Mouse (Mus musculus) lung, postnatal 4 days (tissue): Measurements from ENCODE around the gene Kcnq2.

Experiments used
- DNase-seq, 2 experiments: peaks; one replicate each; pipeline ENCODE4 v3.0.0; 2021

The Kcnq2 gene

DNA sequence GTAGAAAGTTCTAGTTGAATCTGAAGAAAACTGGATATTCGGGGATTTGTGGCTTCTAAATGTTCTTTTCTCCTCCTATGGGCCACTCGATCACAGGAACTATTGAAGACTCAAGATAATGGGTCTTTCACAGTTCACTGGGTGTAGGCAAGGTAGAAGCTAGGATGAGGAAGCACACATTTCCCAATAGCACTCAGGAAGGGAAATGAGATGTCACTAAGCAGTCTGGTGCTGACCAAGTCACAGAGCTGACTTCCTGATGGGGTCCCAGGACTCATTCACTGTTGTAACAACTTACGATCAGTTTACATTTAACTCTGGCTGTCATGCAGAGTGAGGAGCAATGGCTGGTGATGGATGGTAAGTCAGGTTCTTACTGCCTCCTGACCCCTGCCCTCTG lies 45.0 kb downstream of the Kcnq2 start:
- DNase-seq, result no peak

DNA sequence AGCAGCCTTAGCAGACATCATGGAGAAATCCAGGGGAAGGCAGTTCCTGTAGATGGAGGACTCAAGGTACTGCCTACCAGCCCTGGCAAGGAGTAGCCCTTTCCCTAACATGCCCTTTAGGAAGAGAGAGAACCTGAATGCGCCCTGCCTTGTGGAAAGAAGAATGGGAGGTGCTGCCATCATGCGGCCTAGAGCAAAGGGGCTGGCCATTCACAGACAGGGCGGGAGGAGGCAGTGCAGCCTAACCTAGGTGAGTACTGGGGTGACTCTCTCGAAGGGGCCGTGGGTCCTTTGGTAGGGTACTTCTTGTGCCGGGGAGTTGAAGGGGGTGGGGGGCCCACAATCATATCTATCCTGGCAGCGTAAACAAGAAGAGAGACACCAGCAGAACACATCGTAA lies 50.1 kb downstream of the Kcnq2 start:
- no peak for DNase-seq

DNA sequence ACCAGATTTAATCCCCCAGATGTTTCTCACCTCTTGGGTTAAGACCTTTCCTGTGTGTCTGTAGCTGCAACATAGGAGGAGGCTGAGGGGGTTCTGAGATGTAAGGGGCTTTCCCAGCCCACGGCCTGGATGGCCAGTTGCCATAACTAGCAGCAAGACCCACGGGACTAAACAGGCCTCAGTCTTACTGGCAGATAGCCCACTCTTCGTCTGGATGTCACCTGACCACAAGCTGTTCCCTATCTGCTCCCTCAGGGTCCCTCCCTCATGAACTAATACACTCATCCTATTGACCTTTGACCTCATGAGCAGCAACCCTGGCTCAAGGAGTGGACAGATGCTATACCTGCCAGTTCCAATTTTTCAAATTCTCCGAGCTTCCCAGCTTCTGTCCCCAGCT lies 51.2 kb downstream of the Kcnq2 start:
- no peak for DNase-seq

DNA sequence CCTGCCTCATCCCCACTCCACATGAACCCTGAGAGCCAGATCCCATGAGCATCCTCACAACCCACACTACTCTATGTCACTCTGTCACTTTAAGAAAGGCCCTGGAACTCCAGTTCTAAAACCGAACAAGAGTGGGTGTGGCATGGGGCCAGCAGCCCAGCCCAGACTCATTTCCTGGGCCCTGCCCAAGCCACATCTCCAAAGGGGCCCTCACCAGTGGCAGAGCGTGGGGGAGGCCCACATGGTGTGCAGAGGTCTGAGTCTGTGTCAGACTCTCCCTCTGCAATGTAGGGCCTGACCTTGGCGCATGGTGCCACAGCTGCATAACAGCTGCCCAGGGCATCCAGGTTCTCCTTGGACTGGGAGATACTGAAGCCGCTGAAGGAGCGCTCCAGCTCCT lies 54.2 kb downstream of the Kcnq2 start:
- peak; percentile 12 to 42 for DNase-seq

DNA sequence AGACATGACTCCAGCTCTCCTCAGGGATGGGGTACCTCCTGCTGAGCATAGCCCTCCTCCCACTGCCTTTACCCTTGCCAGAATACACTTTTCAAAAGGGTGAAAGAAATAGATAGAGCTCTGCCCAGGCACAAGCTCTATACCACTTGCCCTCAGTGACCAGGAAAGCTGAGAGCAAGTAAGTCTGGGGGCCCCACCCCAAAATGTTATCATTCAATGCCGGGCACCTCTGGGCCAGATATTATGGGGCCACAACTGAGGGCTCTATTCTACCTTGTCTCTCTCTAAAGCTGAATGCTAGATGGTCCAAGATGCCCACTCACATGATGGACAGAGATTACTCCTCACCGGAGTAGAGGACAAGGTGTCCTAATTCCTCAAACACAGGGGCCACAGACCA lies 55.6 kb downstream of the Kcnq2 start:
- DNase-seq, result no peak

DNA sequence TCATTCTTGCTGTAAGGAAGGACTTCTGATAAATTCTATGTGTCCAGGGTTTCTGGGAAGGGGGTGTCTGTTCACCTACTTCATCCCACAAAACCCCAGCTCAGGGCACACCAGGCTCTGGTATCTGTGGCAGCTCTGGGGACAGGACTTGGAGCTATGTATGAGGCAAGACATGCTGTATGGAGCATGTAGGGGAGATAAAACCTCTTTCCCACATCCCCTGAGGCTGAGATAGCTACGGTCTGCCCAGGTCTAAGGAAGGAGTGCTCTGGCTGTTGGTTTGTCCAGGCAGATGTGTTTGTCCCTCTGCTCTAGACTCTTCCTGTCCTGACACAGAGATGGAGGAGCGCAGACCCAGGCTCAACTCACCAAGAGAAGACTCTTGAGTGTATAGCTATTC lies 56.2 kb downstream of the Kcnq2 start:
- no peak for DNase-seq

DNA sequence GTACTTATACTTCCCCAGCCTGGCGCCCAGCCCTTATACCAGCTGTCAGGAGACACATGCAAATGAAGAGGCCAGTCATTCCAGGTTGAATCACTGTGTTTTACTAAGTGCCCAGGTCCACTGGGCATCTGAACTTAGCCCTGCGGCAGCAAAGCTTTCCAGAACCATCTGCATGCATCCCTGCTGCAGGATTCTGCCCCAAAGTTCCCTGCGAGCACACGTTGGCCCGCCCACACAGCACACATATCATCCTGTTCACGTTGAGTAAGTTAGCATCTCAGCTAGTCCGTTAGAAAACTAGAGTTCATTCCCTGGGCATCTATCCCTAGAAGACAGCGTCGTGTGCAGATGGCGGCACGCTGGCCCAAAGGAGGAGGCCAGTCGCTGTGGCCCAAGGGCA lies 59.6 kb downstream of the Kcnq2 start:
- no peak for DNase-seq

DNA sequence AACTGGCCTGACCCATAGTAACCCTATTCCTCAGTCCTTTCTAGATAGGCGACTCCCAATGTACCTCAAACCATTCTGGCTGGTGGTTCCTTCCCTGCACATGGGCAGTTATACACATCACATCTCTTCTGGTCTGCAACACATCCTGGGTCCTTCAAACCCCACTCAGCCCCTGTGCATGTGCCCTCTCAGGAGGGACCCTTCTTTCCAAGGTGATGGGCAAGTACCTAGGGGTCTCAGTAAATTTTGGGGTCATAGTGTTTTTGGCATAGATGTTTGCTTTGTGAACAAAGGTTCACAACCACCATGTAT lies 62.7 kb downstream of the Kcnq2 start:
- DNase-seq, result no peak

DNA sequence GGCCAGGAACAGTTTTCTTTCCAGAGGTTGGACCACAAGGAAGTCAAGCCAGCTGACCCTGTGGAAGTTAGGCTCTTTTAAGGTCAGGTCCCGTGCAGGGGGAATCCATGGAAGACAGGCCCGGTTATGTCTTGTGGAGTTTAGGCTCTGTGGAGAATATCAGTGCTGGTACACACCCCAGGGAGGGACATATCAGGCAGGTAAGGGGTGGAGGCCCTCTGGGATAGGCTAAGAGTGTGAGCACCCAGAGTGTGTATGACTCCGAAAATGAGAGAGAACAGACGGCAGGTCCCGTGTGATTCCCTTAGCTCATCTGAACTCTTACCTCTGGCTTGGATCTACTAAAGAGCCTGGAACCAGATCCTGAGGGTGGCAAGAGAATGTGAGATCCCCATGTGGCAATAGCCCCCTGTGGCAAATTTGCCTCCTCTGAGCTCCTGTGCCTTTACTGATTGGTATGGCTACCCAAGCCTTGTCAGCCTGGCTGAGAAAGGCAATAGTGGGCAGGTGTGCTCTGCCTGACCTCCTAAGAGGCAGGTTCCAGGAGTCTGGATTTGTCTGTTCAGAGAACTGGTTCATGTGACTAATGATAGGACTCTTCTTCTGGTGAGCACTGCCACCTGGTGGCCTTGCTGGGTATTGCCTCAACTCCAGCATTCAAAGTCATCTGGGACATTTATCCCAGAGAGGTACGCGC lies 63.2 kb downstream of the Kcnq2 start:
- DNase-seq, result peak; percentile 58 to 77

DNA sequence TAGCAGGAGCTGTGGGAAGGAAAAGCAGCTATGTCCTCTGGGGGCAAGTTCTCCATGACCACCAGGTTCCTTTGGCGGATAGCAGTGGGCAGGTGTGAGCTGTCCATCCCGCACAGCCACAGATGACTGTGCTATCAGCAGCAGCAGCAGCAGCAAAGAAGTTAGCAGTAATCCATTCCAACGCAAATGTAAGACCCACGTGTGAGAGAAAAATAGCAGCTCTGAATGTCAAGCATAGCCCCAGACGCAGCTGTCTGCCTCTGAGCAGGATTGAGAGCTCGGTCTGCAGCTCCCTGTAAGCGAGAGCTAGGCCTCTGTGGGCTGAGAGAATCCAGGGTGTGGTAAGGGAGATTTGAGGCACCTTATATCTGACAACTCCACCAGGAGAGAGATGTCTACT lies 65.0 kb downstream of the Kcnq2 start:
- no peak for DNase-seq

DNA sequence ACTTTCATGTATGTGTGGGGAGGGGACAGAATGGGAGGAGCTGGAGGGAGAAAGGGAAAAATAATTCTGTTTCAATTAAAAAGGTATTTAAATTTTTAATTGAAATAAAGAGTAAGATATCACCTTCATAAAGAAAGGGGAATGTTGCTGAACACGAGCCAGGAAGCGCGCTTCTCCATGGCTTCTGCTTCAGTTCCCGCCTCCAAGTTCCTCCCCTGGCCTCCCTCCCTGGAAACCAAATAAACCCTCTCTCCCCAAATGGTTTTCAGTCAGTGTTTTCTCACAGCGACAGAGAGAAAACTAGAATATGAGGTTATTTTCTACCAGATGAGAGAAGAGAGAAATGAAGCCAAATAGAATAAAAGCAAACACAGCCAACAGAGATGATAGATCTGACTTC lies 66.6 kb downstream of the Kcnq2 start:
- no peak for DNase-seq

DNA sequence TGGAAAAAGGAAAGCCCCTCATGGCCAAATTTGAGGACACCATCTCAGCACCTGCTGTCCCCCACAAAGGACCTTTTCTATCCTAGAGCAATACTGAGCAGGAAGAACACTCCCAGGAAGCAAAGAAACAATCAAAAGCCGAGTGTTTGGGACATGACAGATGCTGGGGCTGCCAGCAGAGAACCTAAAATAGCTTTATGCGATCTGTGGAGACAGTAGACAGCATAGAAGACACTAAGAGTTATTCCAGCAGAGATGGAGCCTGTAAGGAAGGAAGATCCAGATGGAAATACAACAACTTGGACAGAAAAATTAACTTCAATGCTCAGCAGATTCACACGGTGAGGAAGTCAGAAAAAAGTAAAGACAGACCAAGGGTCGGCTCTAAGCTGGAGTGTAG lies 69.3 kb downstream of the Kcnq2 start:
- no peak for DNase-seq

DNA sequence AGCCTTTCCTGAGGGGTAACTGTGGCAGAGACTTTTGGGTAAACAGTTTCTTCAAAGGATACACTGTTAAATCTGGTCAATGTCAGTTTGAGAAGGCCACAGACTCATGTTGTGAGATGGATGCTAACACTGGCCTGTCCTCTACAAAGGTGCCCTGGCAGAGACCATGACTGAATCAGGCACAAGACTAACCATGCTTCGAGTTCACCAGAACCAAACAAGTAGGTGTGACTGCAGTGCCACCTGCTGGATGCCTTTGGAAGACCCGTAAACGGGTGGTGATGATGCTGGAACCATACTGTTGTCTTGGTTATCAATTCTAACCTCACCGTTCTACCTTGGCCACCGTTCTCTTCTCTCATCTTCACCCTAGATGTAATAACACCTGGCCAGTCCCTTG lies 75.0 kb downstream of the Kcnq2 start:
- DNase-seq, result peak; percentile 44 to 74

DNA sequence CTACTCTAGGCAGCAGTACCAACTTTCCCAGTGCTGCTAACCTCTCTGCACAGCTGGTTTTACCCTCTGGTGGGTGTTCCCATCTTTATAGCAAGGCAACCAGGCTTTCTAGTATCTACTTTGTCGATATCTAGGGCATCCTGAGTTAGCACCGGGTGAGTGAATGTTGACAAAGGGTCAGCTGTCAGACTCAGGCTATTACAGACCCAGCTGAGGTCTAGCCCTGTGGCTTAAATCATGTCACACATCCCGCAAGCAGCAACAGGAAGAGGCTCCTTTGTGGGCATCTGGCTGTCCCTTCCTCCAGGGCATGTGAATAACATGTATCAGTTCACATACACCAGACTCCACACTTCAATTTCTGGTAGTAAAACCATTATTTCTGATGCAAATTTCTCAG lies 76.9 kb downstream of the Kcnq2 start:
- DNase-seq, result no peak

DNA sequence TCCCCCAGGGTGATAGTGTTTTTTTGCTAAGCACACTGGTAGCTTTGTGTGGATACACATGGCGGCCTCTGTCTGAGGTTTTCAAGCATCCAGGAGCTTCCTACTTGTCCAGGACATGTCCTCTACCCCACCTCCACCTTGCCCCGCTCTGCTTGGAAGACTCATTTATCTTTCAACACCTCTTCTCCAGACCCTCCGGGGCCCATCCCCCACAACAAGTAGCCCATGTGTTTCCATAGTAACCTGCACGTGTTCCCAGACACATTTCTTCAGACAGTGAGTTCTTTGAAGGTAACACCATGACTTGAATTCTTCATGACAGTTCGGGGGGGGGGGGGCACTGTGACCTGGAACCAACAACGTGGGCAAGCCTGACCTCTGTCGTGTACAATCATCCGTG lies 77.8 kb downstream of the Kcnq2 start:
- no peak for DNase-seq

DNA sequence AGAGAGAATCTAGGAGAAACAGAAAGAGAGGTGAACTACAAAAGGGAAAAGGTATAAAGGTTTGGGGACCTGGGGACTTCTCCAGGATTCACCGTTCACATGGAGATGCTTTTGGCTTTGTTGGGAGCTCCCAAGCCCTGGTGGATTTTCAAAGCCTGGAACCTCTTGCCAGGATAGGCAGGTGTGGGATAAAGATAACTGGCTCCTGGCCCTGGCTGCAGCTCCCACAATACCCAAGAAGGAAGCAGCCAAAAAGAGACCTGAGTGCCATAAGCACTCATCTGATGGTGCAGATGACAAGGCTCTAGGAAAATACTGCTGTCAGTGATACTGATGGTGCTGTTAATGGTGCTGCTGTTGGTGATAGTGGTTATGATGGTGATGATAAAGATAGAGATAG lies 82.9 kb downstream of the Kcnq2 start:
- no peak for DNase-seq

DNA sequence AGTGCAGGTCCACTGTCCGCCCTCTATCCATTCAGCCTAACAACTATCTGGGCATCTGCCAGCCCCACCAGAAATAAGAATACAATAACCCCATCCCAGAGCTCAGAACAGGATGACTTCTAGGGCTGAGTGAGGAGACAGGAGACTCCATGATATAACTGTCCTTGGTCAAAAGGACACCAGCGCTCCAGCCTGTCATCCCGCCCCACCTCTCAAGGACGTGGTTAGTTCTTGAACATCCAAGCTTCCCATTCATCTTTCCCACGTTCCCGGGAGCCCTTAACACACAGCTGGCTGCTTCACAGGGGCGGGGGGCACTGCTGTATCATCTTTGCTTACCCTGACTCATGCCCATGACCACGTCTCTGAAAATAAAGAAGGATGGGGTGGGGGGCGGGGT lies 86.1 kb downstream of the Kcnq2 start:
- DNase-seq, result no peak

DNA sequence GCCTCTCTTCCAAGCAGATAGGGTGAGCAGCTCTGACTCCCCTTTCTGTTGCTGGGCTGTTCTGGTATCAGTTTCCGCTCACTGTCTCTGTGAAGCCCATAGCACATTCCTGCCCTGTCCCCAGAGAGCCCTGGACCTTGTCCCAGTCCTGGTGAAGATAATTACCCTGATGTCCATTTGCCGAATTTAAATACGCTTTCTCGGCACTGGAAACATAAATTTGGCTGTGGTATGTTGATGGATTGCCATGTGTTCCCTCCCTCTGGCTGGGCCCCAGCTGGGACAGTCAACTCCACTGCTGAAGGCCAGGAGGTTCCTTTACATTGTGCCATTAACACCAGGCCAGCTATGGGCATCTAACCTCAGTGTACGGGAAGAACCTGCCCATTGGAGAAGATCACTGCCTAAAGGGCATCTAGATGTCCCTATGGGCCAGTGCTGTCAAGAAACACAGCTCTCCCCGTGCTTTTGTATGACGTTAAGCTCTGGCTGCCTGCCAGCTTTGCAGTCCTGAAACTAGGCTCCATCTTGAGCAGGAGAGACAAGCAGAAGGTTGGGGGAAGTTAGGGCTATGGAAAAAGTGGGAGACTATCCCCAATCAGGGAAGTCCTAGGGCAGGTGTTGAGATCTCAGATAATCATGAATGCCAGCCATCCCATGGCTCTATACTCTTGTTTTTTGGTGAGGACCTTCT lies 86.7 kb downstream of the Kcnq2 start:
- no peak for DNase-seq

DNA sequence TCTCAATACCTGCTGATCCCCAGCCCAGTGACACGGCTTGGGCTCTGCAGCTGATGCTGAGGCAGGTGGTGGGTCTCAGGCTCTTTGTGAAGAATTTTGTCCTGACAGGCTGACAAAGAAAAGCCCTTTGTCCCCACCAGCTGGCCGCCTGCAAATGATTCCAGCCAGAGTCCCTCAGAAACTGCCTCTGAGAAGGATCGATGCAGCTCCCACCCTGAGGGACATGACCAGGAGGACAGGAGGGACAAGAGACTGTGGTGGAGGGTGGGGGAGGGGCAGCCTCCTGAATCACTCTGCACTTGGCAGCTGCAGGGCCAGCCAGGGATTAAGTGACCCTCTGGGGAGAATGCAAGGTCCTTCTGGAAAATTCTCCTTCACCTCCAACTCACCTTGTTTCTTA lies 91.1 kb downstream of the Kcnq2 start:
- DNase-seq, result no peak

DNA sequence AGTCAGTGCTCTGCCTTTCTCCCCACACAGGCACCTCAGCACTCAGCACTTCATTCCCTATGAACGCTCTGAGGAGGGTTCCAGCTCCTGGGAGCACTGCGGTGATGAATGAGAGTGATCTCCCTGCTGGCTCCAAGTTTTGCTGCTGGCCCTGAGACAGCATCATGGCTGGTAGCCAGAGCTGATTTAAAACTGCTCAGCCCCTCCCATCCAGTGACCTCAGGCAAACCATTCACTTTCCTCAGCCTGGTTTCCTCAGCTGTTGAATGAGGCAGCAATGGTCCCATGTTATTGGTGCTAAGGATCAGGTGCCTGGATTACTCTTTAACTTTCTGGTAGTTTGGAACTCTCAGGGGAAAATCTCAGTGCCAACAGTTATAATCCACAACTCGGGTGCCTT lies 91.7 kb downstream of the Kcnq2 start, which contains the start of gene Chrna4:
Gene Chrna4, minus strand, starts transcription at position 110 of the 400 bp plus-strand sequence.
- peak in 1 of 2 experiments; percentile 42 for DNase-seq

DNA sequence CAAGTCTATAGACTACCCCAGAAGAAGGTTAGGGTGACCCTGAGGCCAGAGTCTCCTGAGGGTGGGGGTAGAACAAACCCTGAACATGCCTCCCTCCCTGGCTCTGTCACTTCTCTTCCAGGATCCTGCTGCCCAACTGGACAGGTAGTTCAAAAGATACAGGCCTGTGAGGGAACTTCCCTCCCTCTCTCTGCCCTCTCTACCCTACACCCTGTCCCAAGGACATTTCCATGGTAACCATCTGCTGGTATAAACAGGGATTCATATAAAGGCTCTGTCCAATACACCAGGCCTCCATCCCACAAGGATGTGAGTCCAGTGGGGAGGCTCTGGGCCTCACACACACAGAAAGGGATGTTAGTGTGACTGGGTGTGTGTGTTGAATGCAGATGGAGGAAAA lies 92.7 kb downstream of the Kcnq2 start:
- DNase-seq, result no peak

DNA sequence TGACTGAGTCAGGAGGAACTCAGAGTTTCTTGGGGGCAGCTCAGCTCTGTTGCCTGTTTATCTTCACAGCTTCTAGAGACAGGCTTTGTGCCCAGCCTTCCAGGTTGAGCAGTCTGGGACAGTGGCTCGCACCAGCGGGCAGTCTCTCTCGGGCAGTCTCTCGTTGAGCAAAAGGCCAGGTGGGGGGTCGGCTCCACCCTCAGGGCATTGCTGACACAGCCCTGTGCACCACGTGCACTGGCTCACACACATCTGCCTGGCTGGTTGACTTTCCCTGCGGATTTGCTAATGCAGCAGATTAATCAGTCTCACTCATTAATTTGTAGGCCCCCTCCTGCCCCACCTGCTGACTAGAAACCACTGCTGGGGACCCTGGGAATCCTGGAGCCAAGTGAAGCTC lies 93.2 kb downstream of the Kcnq2 start:
- no peak for DNase-seq

DNA sequence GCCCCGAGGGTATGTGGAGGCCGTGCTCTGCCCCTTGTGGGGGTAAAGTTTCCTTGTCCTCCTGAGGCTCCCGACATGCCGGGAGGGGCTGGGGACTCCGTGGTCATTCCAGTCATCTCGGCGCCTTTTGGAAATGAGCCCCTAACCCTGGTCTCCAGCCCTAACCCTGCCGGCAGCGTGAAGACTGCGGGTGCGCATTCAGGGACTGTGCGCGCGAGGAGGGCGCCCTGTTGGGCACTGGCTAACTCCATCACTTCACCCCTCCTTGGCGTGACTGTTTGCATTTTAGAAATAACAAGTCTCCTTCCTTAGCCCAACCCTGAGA lies 95.8 kb downstream of the Kcnq2 start:
- DNase-seq, result no peak

DNA sequence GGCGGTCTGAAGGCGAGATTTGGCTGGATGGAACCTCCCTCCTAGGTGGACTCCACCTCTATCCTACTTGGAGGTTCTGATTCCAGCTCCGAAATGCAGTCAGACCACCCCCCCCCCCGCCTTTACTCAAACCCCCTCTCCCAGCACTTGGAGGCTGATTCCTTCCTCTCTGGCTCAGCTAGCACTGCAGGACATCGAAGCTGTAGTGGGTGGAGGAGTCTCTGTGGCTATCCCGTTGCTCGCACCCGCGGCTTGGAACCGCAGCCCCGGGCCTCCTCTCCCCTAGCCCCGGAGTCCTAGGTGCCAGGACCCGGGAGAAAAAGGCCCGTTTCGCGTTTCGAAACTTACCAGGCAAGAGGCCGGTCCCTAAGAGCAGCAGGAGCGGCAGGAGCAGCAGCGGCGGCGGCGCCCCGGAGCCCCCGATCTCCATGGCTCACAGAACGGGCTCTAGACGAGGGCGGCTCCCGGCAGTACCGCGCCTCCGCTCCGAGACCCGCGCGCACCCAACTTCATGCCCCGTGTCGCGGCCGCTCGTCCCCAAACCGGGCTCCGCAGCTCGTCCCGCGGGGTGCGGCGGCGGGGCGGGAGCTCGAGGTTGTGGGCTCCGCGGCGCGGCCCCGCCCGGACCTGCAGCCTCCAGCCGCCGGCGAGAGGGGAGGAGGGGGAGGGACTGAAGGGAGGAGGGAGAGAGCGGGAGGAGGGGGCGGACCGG lies 96.3 kb downstream of the Kcnq2 start:
- DNase-seq, result peak in 1 of 2 experiments; percentile 11

DNA sequence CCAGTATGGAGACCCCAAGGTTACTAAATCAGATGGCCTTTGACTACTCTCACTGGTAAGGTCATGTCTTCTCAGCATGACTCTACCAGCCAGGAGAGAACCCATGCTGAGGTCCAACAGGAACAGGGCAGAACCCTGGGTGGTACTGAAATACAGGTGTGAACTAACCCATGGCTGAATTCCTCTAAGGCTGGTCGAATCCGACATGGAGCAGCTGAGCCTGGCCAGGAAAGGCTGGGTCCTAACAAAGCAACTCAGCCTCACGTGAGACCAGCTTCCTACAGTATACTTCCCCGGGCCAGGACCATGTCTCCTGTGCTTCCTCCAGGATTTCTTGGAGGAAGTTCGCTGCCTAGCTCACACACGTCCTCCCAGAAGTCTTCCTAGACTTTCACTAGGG lies 98.5 kb downstream of the Kcnq2 start:
- no peak for DNase-seq
